Mouse (Mus musculus) c-Kit-negative CD71-positive TER-119-positive erythroid progenitor cells, embryonic 14.5 days (primary cell): Measurements from ENCODE around the gene Trip11.

Experiments
- DNase-seq: peaks from one replicate; pipeline ENCODE4 v3.0.0-alpha.2; 2013; ENCODE audit warnings: low read depth, low spot score

Gene Trip11

GRCm38 (mm10) chr12:101821596-101821995 is 91.5 kb downstream of the Trip11 start:
- no peak for DNase-seq

- no peak for DNase-seq
These were observed 93.5 kb downstream of the Trip11 start for GRCm38 (mm10) chr12:101819570-101819969.

- DNase-seq, result no peak
These were observed 94.3 kb downstream of the Trip11 start, which contains the start of gene Fbln5 for GRCm38 (mm10) chr12:101818608-101819370. Gene Fbln5, minus strand, starts transcription at chr12:101819055.

GRCm38 (mm10) chr12:101818246-101818607 is 94.8 kb downstream of the Trip11 start:
- no peak for DNase-seq

GRCm38 (mm10) chr12:101816810-101817209 is 96.3 kb downstream of the Trip11 start:
- no peak for DNase-seq

GRCm38 (mm10) chr12:101815796-101816195 is 97.3 kb downstream of the Trip11 start:
- no peak for DNase-seq

GRCm38 (mm10) chr12:101814423-101814822 is 98.6 kb downstream of the Trip11 start:
- DNase-seq, result no peak

GRCm38 (mm10) chr12:101811181-101811580 is 101.9 kb downstream of the Trip11 start:
- DNase-seq, result no peak

GRCm38 (mm10) chr12:101810515-101810914 is 102.6 kb downstream of the Trip11 start:
- no peak for DNase-seq

- no peak for DNase-seq
These were observed 105.7 kb downstream of the Trip11 start for GRCm38 (mm10) chr12:101807400-101807799.

GRCm38 (mm10) chr12:101802445-101802844 is 110.6 kb downstream of the Trip11 start:
- no peak for DNase-seq

- DNase-seq, result no peak
These were observed 111.3 kb downstream of the Trip11 start for GRCm38 (mm10) chr12:101801744-101802143.

- DNase-seq, result no peak
These were observed 112.0 kb downstream of the Trip11 start for GRCm38 (mm10) chr12:101801051-101801450.

GRCm38 (mm10) chr12:101798189-101798922 is 114.7 kb downstream of the Trip11 start:
- no peak for DNase-seq

- DNase-seq, result no peak
These were observed 118.6 kb downstream of the Trip11 start for GRCm38 (mm10) chr12:101794458-101794857.

- no peak for DNase-seq
These were observed 119.8 kb downstream of the Trip11 start for GRCm38 (mm10) chr12:101793221-101793621.

GRCm38 (mm10) chr12:101792684-101793083 is 120.4 kb downstream of the Trip11 start:
- DNase-seq, result no peak

- no peak for DNase-seq
These were observed 123.3 kb downstream of the Trip11 start for GRCm38 (mm10) chr12:101789767-101790166.

GRCm38 (mm10) chr12:101789250-101789649 is 123.8 kb downstream of the Trip11 start:
- DNase-seq, result no peak
